Mouse (Mus musculus): Measurements from ENCODE around the gene Cnnm2. TPM values are rescaled to one million over a fixed set of nuclear protein-coding genes. Genes with fewer than 3 reads are reported as not detected.

The Cnnm2 gene
- polyA plus RNA-seq, 1 experiment = 8.1 TPM

DNA sequence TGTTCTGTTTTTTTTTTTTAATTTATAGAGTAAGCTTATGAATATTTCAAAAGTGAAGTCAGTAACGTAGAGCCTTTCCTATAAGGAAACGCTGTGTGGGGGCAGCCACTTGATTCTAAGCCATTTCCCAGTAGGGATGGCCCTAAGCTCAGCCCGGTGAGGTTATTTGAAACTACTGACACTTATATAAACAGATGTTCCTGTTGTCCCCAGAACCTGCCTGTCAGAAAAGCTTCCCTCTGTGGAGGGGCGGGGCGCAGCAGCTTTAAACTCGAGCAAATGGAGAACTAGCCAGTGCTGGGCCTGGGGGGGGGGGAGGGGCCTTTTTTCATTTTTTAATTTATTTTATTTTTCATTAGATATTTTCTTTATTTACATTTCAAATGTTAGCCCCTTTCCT, 102.7 kb downstream of the Cnnm2 start:
- Histone ChIP-seq H3K79me2 (ENCODE audit: control insufficient read depth, insufficient read depth) (no peaks in the 10 kb centered on the region), H3K4me3 (no peak overlapping the region), H3ac (ENCODE audit: control insufficient read depth, insufficient read length) (no peak overlapping the region), H3K36me3 (ENCODE audit: control insufficient read depth, insufficient read depth) (no peaks in the 10 kb centered on the region), H3K4me2 (ENCODE audit: low read depth) (peak overlapping the region; percentile 44), H3K27me3 (ENCODE audit: control insufficient read depth, insufficient read depth, insufficient read length) (no peaks in the 10 kb centered on the region)
- no peak for TF ChIP-seq REST (IDR thresholded peaks at IDR 0.05; ENCODE audit: insufficient read depth, insufficient read length)
- no peak for TF ChIP-seq SRF (IDR thresholded peaks at IDR 0.05; ENCODE audit: control insufficient read depth, insufficient read length, low read depth)
- TF ChIP-seq CEBPB (IDR thresholded peaks at IDR 0.05; ENCODE audit: insufficient read depth, poor library complexity, severe bottlenecking) = no peak
- no peak for TF ChIP-seq MYOD1 (IDR thresholded peaks at IDR 0.05; ENCODE audit: control insufficient read depth in 1 of 3, insufficient read length in 2 of 3, low read depth in 2 of 3)
- TF ChIP-seq TCF3 (IDR thresholded peaks at IDR 0.05; ENCODE audit: insufficient read length, low read depth) = no peak

DNA sequence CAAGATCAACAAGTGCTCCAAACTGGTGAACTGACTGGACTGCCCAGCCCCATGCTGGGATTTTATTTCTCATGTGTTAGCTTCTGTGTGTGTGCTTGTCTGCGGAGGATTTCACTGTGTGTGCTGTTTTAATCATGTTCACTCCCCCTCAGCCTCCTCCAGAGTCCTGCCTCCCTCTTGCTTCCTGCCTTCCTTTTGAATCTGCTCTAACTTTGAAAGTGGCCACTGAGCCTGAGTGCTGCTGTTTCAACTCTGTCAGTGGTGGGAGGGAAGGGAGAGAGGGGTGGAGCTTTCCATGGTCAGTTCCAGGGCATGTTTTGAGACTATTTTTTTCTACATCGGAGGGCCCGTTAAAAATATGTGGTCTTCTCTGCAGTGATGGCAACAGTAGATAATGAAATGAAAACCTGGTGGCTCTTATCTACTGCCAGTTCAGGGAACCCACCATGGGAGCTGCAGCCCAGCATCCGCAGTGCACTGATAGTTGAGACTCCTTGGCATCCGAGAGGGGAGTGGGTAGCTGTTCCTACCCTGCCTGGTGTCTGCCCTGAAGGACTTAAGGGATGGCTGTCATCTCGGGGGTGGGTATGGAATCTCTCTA, 103.4 kb downstream of the Cnnm2 start:
- no peak overlapping the region for H3K4me3 ChIP-seq
- no peak for TF ChIP-seq TCF12 (IDR thresholded peaks at IDR 0.05; ENCODE audit: insufficient read depth, poor library complexity, severe bottlenecking)
- TF ChIP-seq MAX (IDR thresholded peaks at IDR 0.05; ENCODE audit: low read depth) = no peak
- no peak for TF ChIP-seq E2F4 (IDR thresholded peaks at IDR 0.05; ENCODE audit: insufficient read depth)
- TF ChIP-seq REST (IDR thresholded peaks at IDR 0.05; ENCODE audit: insufficient read depth, insufficient read length) = no peak
- H3K4me2 ChIP-seq (ENCODE audit: low read depth) = no peak overlapping the region
- H3K79me2 ChIP-seq (ENCODE audit: control insufficient read depth, insufficient read depth) = no peaks in the 10 kb centered on the region
- H3K36me3 ChIP-seq (ENCODE audit: control insufficient read depth, insufficient read depth) = no peaks in the 10 kb centered on the region
- no peaks in the 10 kb centered on the region for H3K27me3 ChIP-seq (ENCODE audit: control insufficient read depth, insufficient read depth, insufficient read length)
- no peak overlapping the region for H3ac ChIP-seq (ENCODE audit: control insufficient read depth, insufficient read length)

DNA sequence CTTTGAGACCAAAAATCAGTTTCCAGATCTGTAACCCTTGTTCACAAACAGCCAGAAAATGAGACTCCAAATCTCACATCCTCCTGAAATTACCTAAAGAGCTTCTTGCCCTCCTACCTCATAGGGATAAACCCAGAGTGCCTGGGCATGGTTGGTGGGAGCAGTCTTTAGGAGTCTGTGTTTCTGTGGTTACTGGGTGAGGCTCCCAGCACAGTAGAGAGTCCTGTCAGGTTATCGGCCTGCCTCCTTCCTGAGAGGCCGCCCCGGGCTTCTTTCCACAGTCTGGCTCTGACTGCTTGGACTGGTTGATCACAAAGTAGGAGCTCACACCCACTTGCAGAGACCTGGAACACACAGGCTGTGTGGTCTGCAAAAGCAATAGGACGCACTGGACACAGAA, 104.0 kb downstream of the Cnnm2 start:
- H3K36me3 ChIP-seq (ENCODE audit: control insufficient read depth, insufficient read depth) = no peaks in the 10 kb centered on the region
- H3ac ChIP-seq (ENCODE audit: control insufficient read depth, insufficient read length) = no peak overlapping the region
- no peaks in the 10 kb centered on the region for H3K27me3 ChIP-seq (ENCODE audit: control insufficient read depth, insufficient read depth, insufficient read length)
- H3K4me2 ChIP-seq (ENCODE audit: low read depth) = no peak overlapping the region
- H3K79me2 ChIP-seq (ENCODE audit: control insufficient read depth, insufficient read depth) = no peaks in the 10 kb centered on the region
- TF ChIP-seq SRF (IDR thresholded peaks at IDR 0.05; ENCODE audit: control insufficient read depth, insufficient read length, low read depth) = no peak
- TF ChIP-seq USF1 (IDR thresholded peaks at IDR 0.05; ENCODE audit: low read depth) = no peak
- TF ChIP-seq E2F4 (IDR thresholded peaks at IDR 0.05; ENCODE audit: insufficient read depth) = no peak
- TF ChIP-seq MYOD1 (IDR thresholded peaks at IDR 0.05; ENCODE audit: control insufficient read depth in 1 of 3, insufficient read length in 2 of 3, low read depth in 2 of 3) = no peak
- TF ChIP-seq TCF12 (IDR thresholded peaks at IDR 0.05; ENCODE audit: insufficient read depth, poor library complexity, severe bottlenecking) = no peak
- TF ChIP-seq TCF3 (IDR thresholded peaks at IDR 0.05; ENCODE audit: insufficient read length, low read depth) = no peak
- no peak for TF ChIP-seq MYOG (IDR thresholded peaks at IDR 0.05; ENCODE audit: control insufficient read depth in 1 of 3, insufficient read depth in 1 of 3, insufficient read length in 2 of 3, low read depth in 2 of 3)
- H3K4me3 ChIP-seq = no peak overlapping the region

DNA sequence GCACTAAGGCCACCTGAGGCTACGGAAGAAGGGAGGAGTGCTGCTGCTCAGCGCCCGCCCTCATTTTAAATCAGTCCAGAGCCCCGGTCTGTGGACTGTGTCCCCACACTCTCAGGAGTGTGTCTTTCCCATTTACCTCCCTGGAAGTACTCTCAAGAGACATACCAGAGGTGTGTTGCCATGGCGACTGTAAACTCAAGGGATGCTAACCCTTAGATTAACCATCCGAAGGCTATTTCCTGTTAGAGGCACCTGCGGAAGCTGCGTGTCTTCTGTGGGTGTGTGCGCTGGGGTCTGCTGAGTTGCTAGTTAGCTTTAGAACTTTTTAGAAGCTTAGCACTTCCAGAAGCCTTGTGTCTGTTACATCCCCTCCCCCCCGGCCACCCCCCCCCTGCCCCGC, 107.7 kb downstream of the Cnnm2 start:
- Histone ChIP-seq H3K79me2 (ENCODE audit: control insufficient read depth, insufficient read depth) (no peaks in the 10 kb centered on the region), H3K27me3 (ENCODE audit: control insufficient read depth, insufficient read depth, insufficient read length) (no peaks in the 10 kb centered on the region), H3K4me3 (no peak overlapping the region), H3K4me2 (ENCODE audit: low read depth) (no peak overlapping the region), H3K36me3 (ENCODE audit: control insufficient read depth, insufficient read depth) (no peaks in the 10 kb centered on the region), H3ac (ENCODE audit: control insufficient read depth, insufficient read length) (no peak overlapping the region)
- TF ChIP-seq TCF12 (IDR thresholded peaks at IDR 0.05; ENCODE audit: insufficient read depth, poor library complexity, severe bottlenecking) (no peak), MAX (IDR thresholded peaks at IDR 0.05; ENCODE audit: low read depth) (no peak), REST (IDR thresholded peaks at IDR 0.05; ENCODE audit: insufficient read depth, insufficient read length) (no peak), E2F4 (IDR thresholded peaks at IDR 0.05; ENCODE audit: insufficient read depth) (no peak), POLR2A (IDR thresholded peaks at IDR 0.05; ENCODE audit: insufficient read length, low read depth) (no peak), MYOG (IDR thresholded peaks at IDR 0.05; ENCODE audit: control insufficient read depth in 1 of 3, insufficient read depth in 1 of 3, insufficient read length in 2 of 3, low read depth in 2 of 3) (no peak), TCF3 (IDR thresholded peaks at IDR 0.05; ENCODE audit: insufficient read length, low read depth) (no peak), POLR2AphosphoS2 (IDR thresholded peaks at IDR 0.05; ENCODE audit: insufficient read length, low read depth) (no peak), SRF (IDR thresholded peaks at IDR 0.05; ENCODE audit: control insufficient read depth, insufficient read length, low read depth) (no peak), CEBPB (IDR thresholded peaks at IDR 0.05; ENCODE audit: insufficient read depth, poor library complexity, severe bottlenecking) (no peak), USF1 (IDR thresholded peaks at IDR 0.05; ENCODE audit: low read depth) (no peak), MYOD1 (IDR thresholded peaks at IDR 0.05; ENCODE audit: control insufficient read depth in 1 of 3, insufficient read length in 2 of 3, low read depth in 2 of 3) (no peak)

DNA sequence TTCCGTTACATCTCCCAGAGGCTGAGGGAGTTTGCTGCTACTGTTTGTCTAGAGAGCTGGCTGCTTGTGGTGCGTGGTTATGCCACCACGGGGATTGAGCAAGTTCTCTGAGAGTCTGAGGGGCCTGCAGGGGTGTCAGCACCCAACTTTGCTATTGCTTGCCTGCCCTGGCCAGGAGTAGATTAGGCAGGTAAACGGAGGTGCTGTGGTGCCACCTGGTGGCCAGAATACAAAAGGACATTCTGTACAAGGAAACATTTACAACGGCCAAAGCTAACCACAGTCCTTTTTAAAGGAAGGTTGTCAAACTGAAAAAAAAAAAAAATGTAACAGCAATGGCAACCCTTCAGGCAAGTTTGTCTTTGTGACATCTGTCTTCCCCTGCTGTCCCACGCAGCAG, 108.1 kb downstream of the Cnnm2 start:
- Histone ChIP-seq H3K79me2 (ENCODE audit: control insufficient read depth, insufficient read depth) (no peaks in the 10 kb centered on the region), H3K4me2 (ENCODE audit: low read depth) (no peak overlapping the region), H3K36me3 (ENCODE audit: control insufficient read depth, insufficient read depth) (no peaks in the 10 kb centered on the region), H3ac (ENCODE audit: control insufficient read depth, insufficient read length) (no peak overlapping the region), H3K27me3 (ENCODE audit: control insufficient read depth, insufficient read depth, insufficient read length) (no peaks in the 10 kb centered on the region), H3K4me3 (no peak overlapping the region)
- TF ChIP-seq TCF12 (IDR thresholded peaks at IDR 0.05; ENCODE audit: insufficient read depth, poor library complexity, severe bottlenecking) = no peak
- TF ChIP-seq MYOD1 (IDR thresholded peaks at IDR 0.05; ENCODE audit: control insufficient read depth in 1 of 3, insufficient read length in 2 of 3, low read depth in 2 of 3) = no peak
- no peak for TF ChIP-seq MAX (IDR thresholded peaks at IDR 0.05; ENCODE audit: low read depth)
- no peak for TF ChIP-seq USF1 (IDR thresholded peaks at IDR 0.05; ENCODE audit: low read depth)
- TF ChIP-seq POLR2AphosphoS2 (IDR thresholded peaks at IDR 0.05; ENCODE audit: insufficient read length, low read depth) = no peak
- no peak for TF ChIP-seq POLR2A (IDR thresholded peaks at IDR 0.05; ENCODE audit: insufficient read length, low read depth)
- no peak for TF ChIP-seq SRF (IDR thresholded peaks at IDR 0.05; ENCODE audit: control insufficient read depth, insufficient read length, low read depth)
- TF ChIP-seq CEBPB (IDR thresholded peaks at IDR 0.05; ENCODE audit: insufficient read depth, poor library complexity, severe bottlenecking) = no peak
- no peak for TF ChIP-seq E2F4 (IDR thresholded peaks at IDR 0.05; ENCODE audit: insufficient read depth)
